Mouse (Mus musculus): ENCODE measurements around the gene Vsir.

Vsir gene

DNA sequence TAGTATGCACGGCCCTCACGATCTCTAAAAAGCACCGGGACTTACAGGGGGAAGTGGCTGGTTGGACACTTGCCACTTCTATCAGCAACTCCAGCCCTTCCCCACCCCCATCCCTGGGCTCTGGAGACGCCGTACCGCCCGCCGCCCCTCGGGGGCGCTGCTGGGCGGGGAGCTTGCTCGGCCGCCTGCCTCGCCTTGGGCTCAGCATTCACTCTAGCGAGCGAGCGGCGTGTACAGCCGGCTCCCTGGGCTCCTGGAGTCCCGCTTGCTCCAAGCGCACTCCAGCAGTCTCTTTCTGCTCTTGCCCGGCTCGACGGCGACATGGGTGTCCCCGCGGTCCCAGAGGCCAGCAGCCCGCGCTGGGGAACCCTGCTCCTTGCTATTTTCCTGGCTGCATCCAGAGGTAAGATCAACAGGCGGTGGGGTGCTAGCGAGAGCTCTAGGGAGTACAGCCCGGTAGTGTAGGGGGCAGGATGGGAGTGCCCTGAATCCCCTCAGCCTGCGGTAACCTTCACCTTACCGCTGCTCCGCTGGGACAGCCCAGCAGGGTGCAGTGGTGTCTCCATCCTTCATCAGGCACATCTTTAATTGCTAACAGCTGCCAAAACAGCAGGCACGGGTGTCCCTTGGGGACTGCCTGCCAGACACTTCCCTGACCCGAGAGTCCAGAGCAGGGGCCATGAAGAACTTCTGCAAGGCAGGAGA, at the start of gene Vsir:
Gene Vsir (plus strand): TSS at position 151 of the 705 bp plus-strand sequence.
- in situ Hi-C loops (cut with MboI; ENCODE audit: low pct_unique_long_range_greater_than_20kb in 1 of 2, low sequenced_read_pairs in 2 of 2, unreplicated experiment in 1 of 2) = no loop called here

- in situ Hi-C loops (cut with MboI; ENCODE audit: low pct_unique_long_range_greater_than_20kb in 1 of 2, low sequenced_read_pairs in 2 of 2, unreplicated experiment in 1 of 2) = loop anchor here (10.0 kb wide), 2 partner anchors 115 to 455 kb away; partner anchors contain the start of gene Slc29a3 (in 2 of the 2)
These were observed 47.0 kb upstream of the Vsir start for GRCm38 (mm10) chr10:60299636-60300035.

DNA sequence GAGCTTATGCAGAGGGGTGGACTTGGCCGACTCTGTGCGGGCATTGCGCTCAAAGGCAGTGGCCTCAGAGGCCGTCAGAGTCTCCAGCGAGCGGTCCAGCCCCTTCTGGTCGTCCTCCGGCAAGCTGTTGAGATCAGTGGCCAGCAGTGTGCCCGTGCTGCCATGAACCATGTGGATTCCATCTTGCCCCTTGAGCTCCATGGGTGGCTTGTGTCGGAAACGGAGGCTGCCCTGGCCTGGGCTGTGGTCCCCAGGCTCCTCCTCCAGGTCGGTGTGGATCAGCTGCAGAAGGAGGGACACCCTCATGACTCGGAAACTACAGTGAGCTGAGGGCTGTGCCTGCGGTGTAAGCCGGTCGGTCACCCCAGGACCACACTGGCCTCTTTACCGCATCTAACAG, 43.2 kb upstream of the Vsir start:
- in situ Hi-C loops (cut with MboI; ENCODE audit: low pct_unique_long_range_greater_than_20kb in 1 of 2, low sequenced_read_pairs in 2 of 2, unreplicated experiment in 1 of 2) = loop anchor here (10.0 kb wide), 2 partner anchors 111 to 451 kb away; partner anchors contain the start of gene Slc29a3 (in 2 of the 2)

DNA sequence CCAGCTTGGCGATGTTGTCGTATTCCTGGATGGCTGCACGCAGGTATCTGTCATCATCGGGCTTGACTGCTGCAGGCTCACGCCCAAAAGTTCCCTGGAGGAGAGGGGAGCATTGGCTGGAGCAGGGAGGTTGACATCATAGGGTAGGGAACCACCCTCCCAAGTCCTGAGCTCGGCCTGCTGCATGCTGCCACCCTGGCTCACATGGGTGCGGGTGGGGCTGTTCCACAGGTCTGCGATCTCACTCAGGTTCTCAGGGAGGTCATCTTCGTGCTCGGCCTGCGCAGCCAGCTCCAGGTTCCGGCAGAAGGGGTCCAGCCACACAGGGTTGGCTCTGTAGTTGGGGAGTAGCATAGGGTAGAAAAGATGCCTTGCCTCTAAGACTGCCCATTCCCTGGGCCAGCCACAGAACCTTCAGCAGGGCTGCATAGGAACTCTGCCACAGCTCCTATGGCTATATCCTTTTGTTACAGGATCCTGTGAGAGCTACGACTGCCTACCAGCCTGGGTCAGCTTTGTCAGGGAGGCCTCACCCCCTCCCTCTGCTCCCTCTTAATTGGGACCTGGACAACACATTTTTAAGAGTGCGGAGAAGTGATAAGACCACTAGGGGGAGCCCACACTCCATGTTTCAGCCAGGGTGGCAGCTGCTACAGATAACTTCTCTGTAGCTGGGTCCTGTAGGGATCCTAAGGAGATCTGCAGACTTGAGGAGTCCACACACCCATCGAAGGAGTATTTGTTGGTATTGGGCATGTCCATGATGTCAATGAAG, 41.6 kb upstream of the Vsir start:
- in situ Hi-C loops (cut with MboI; ENCODE audit: low pct_unique_long_range_greater_than_20kb in 1 of 2, low sequenced_read_pairs in 2 of 2, unreplicated experiment in 1 of 2) = loop anchor here (10.0 kb wide), 2 partner anchors 110 to 450 kb away; partner anchors contain the start of gene Slc29a3 (in 2 of the 2)

GRCm38 (mm10) chr10:60310629-60311028, 36.0 kb upstream of the Vsir start:
- in situ Hi-C loops (cut with MboI; ENCODE audit: low pct_unique_long_range_greater_than_20kb in 1 of 2, low sequenced_read_pairs in 2 of 2, unreplicated experiment in 1 of 2) = loop anchor here in 1 of 2 experiments (10.0 kb wide), 1 partner anchor 94 kb away; no protein-coding TSS in a partner anchor

DNA sequence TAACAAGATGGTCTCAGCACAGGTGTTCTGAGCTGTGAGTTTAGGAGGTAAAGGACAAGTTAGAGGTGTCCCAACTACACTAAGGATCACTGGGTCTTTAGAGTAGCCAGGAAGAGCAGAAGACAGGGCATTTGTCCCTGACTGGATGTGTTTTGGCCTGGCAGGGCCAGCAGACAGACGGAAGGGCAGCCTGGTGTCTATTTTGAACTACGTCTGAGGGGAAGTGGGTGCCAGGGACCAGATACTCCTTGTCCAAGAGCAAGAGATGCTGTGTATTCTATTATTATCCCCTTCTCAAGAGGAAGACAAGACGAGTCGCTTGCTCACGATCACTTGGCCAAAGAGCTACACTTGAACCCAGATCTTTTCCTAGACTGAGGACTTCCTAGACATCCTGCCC, 33.0 kb upstream of the Vsir start:
- in situ Hi-C loops (cut with MboI; ENCODE audit: low pct_unique_long_range_greater_than_20kb in 1 of 2, low sequenced_read_pairs in 2 of 2, unreplicated experiment in 1 of 2) = loop anchor here in 1 of 2 experiments (10.0 kb wide), 1 partner anchor 91 kb away; no protein-coding TSS in a partner anchor

DNA sequence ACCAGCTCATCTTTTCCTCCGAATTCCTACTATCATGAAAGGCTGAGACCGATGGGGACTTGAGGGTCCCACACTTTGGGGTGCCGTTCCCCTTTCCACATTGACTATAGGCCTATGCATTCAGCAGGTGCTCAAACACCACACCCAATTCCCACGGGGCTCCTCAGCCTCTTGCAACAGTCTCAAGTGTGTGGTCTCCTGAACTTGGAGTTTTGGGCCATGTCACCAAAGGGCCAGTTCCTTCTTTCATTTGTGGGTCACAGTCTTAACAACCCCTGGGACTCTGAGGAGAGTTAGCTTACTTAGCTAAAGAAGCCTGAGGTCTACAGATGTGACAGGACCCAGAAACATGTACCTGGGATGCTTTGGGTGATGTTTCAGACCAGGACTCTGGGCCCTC, 30.5 kb upstream of the Vsir start:
- in situ Hi-C loops (cut with MboI; ENCODE audit: low pct_unique_long_range_greater_than_20kb in 1 of 2, low sequenced_read_pairs in 2 of 2, unreplicated experiment in 1 of 2) = loop anchor here in 1 of 2 experiments (10.0 kb wide), 1 partner anchor 89 kb away; no protein-coding TSS in a partner anchor

DNA sequence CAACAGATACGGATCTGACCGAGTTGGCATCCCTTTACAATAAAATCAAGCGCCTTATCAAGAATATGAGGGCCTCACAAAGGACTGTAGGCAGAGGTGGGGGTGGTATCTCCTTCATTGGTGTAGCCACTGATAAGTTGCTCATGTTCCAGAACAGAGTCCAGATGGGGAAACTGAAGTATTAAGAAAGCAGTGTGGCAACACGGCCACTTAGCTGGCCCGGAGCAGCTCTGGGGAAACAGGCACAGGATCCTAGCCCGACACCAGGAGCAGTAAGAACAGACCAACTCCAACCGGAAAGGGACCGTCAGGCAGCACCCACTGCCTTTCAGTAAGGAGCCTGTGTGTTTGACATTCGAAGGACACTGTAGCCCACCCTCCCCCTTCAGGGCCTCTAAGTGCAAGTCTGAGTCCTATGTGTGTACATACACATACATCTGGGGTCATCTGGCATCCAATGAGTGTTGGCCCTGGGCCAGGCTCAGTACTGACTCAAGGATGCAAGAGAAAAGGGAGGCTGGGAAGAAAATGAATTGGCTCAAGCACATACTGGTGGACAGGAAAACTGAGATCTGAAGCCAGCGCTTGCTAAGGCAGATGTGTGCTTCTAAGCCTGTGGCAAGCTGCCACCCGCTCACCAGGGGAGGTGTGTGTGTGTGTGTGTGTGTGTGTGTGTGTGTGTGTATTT, 17.5 kb upstream of the Vsir start:
- in situ Hi-C loops (cut with MboI; ENCODE audit: low pct_unique_long_range_greater_than_20kb in 1 of 2, low sequenced_read_pairs in 2 of 2, unreplicated experiment in 1 of 2) = no loop called here

GRCm38 (mm10) chr10:60334583-60334982, 12.1 kb upstream of the Vsir start:
- in situ Hi-C loops (cut with MboI; ENCODE audit: low pct_unique_long_range_greater_than_20kb in 1 of 2, low sequenced_read_pairs in 2 of 2, unreplicated experiment in 1 of 2) = no loop called here

GRCm38 (mm10) chr10:60335021-60335420, 11.6 kb upstream of the Vsir start:
- in situ Hi-C loops (cut with MboI; ENCODE audit: low pct_unique_long_range_greater_than_20kb in 1 of 2, low sequenced_read_pairs in 2 of 2, unreplicated experiment in 1 of 2) = no loop called here

GRCm38 (mm10) chr10:60341528-60341927, 5.1 kb upstream of the Vsir start:
- in situ Hi-C loops (cut with MboI; ENCODE audit: low pct_unique_long_range_greater_than_20kb in 1 of 2, low sequenced_read_pairs in 2 of 2, unreplicated experiment in 1 of 2) = no loop called here

DNA sequence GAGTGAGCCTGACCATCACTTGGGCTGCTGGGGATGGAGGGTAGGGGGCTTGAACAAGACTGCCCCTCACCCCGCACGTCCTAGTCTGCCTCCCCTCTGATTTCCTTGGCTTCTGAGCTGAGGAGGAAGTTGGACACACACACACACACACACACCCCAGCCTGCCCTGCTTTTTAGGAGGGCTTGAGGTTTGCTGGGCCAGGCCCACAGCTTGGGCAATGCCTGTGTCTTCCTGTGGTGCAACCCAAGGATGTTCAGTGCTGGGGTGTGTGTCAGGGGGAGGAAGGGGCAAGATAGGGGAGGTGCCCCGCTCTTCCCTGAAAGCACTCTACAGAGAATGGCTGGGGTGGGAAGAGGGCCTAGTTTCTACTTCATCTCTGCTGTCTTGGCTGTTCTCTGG, 2.5 kb upstream of the Vsir start:
- in situ Hi-C loops (cut with MboI; ENCODE audit: low pct_unique_long_range_greater_than_20kb in 1 of 2, low sequenced_read_pairs in 2 of 2, unreplicated experiment in 1 of 2) = no loop called here

GRCm38 (mm10) chr10:60346056-60346455, 595 bp upstream of the Vsir start:
- in situ Hi-C loops (cut with MboI; ENCODE audit: low pct_unique_long_range_greater_than_20kb in 1 of 2, low sequenced_read_pairs in 2 of 2, unreplicated experiment in 1 of 2) = no loop called here

GRCm38 (mm10) chr10:60347768-60348610, 1.3 kb downstream of the Vsir start:
- in situ Hi-C loops (cut with MboI; ENCODE audit: low pct_unique_long_range_greater_than_20kb in 1 of 2, low sequenced_read_pairs in 2 of 2, unreplicated experiment in 1 of 2) = no loop called here

DNA sequence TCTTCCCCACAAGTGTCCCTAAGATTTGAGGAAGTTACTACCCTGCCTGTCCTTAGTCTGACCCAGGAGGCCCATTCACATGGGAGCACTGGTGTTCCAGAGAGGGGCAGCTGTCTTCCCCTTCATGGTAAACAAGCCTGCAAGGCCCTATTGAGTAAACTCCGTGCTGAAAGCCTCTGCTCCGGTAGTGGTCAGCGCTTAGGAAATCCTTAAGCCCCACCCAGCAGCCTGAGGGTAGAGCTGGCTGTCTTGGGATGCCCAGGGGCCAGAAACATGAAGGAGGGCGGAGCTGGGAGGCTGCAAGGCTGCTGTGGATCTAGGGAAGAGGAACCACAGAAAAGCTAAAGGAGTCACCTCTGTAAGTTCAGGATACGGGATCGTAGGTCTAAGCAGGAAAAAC, 2.4 kb downstream of the Vsir start:
- in situ Hi-C loops (cut with MboI; ENCODE audit: low pct_unique_long_range_greater_than_20kb in 1 of 2, low sequenced_read_pairs in 2 of 2, unreplicated experiment in 1 of 2) = no loop called here

DNA sequence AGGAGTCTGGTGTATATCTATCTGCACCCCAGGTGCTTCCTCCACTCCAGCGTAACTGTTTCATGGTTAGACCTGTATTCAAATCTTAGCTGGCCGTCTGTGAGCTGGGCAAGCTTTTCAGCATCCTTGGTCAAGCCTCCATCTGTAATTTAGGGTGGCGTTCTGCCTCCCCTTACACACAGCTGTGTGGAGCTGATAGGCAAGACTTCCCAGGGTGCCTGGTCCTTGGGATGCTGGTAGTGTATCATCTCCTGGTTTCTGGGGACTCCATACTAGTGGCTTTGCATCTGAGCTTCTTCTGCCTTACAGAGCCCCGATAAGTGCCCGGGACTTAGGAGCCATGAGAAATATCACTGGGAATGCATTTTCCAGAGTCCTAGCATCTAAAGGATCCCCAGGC, 3.0 kb downstream of the Vsir start:
- in situ Hi-C loops (cut with MboI; ENCODE audit: low pct_unique_long_range_greater_than_20kb in 1 of 2, low sequenced_read_pairs in 2 of 2, unreplicated experiment in 1 of 2) = no loop called here

GRCm38 (mm10) chr10:60350077-60350804, 3.6 kb downstream of the Vsir start:
- in situ Hi-C loops (cut with MboI; ENCODE audit: low pct_unique_long_range_greater_than_20kb in 1 of 2, low sequenced_read_pairs in 2 of 2, unreplicated experiment in 1 of 2) = no loop called here

- in situ Hi-C loops (cut with MboI; ENCODE audit: low pct_unique_long_range_greater_than_20kb in 1 of 2, low sequenced_read_pairs in 2 of 2, unreplicated experiment in 1 of 2) = no loop called here
These were observed 4.1 kb downstream of the Vsir start for GRCm38 (mm10) chr10:60350805-60351167.

All from mouse embryonic stem cell (cell line).